Mouse (Mus musculus): ENCODE data around the gene Olfr412. TPM values are rescaled to one million over a fixed set of nuclear protein-coding genes. Genes with fewer than 3 reads are reported as not detected.

Olfr412 gene
- polyA plus RNA-seq (2014; fragmentation: Nextera tagmentation; extraction: Ambion mirVana) = not detected in 2 replicates

DNA sequence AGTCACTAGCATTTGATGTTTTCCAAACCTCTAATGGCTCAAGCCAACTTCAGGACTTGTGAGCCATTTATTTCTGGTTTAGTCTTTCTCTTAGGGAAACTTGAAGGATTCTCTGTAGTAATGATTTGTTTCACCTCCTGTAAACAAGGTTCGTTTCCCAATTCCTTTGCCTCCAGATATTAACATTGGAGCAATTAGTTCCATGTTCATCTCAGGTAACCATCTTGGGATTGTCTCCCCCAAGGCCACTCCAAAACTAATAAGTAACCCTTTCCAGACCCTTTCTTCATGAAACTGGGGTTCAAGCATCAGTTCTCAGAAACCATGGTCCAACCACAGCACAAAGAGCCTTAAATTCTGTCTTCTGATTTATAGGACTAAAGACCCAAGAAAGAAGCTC is at the start of gene Olfr412:
Gene Olfr412, plus strand, starts transcription at position 301 of the 400 bp plus-strand sequence.
- peaks cover 5% of the 10 kb centered on the region; the same call in 1 of the 2 replicates for H3K9me3 ChIP-seq (ENCODE audit: control insufficient read depth, low read length)
- DNase-seq (ENCODE audit: low spot score) = no peak
- no peak within 1 kb of the TSS for H3K9ac ChIP-seq
- no peaks in the 10 kb centered on the region for H3K4me1 ChIP-seq (replicated peaks; ENCODE audit: control insufficient read depth, insufficient read depth, low read length)
- no peak within 1 kb of the TSS for H3K27ac ChIP-seq
- H3K4me3 ChIP-seq (replicated peaks; ENCODE audit: low read length) = no peak within 1 kb of the TSS
- no peaks in the 10 kb centered on the region for H3K36me3 ChIP-seq (replicated peaks; ENCODE audit: control insufficient read depth, insufficient read depth)
- 72% methylated on average over 1 of the region's 1 CpGs for WGBS
- no peaks in the 10 kb centered on the region for H3K27me3 ChIP-seq (ENCODE audit: control insufficient read depth, insufficient read depth, low read length)
- no peak within 1 kb of the TSS for H3K4me2 ChIP-seq (replicated peaks)
- no peak for ATAC-seq (ENCODE audit: low FRiP score)

DNA sequence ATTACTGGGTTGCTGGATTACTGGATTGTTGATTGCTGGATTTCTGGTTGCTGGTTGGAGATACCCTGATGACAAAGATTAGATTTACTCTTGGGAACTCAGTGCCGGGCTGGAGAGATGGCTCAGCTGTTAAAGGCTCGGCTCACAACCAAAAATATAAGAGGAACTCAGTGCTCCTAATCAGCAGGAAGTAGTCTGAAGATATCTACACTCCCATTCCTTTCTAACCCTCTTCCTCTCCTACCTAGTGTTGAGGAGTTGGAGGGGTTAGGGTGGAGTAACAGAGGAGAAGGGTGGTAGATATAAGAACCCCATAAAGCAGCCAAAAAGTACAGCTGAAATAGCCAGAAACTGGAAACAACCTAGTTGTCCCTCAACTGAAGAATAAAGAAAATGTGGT is 35.8 kb upstream of the Olfr412 start:
- 83% methylated on average over 2 of the region's 2 CpGs for WGBS
- Histone ChIP-seq H3K4me2 (replicated peaks) (no peak overlapping the region), H3K9ac (no peak overlapping the region), H3K27ac (no peak overlapping the region), H3K4me3 (replicated peaks; ENCODE audit: low read length) (no peak overlapping the region), H3K4me1 (replicated peaks; ENCODE audit: control insufficient read depth, insufficient read depth, low read length) (no peaks in the 10 kb centered on the region), H3K27me3 (ENCODE audit: control insufficient read depth, insufficient read depth, low read length) (no peaks in the 10 kb centered on the region), H3K9me3 (ENCODE audit: control insufficient read depth, low read length) (no peaks in the 10 kb centered on the region), H3K36me3 (replicated peaks; ENCODE audit: control insufficient read depth, insufficient read depth) (no peaks in the 10 kb centered on the region)
- ATAC-seq (ENCODE audit: low FRiP score) (no peak), DNase-seq (ENCODE audit: low spot score) (no peak)

DNA sequence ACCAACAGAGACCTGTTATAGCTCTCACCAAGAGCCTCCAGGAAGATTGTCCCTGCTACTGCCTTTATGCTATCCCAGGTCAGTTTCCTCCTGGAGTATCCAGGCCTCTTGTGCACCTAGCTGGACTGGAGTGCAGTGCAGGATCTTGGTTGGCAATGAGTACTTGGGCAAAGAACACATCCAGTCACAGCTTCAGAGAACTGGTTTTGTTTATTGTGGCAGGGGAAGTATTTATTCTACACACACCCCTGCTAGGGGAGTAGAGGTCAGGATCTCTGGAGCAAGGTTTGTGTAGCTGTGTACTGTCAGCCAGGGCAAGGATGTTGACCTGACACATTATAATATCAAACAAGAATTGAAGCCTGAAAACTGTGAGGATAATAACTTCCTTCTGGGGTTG is 33.1 kb upstream of the Olfr412 start:
- Histone ChIP-seq H3K27ac (no peak overlapping the region), H3K4me2 (replicated peaks) (no peak overlapping the region), H3K9me3 (ENCODE audit: control insufficient read depth, low read length) (no peaks in the 10 kb centered on the region), H3K4me3 (replicated peaks; ENCODE audit: low read length) (no peak overlapping the region), H3K27me3 (ENCODE audit: control insufficient read depth, insufficient read depth, low read length) (no peaks in the 10 kb centered on the region), H3K36me3 (replicated peaks; ENCODE audit: control insufficient read depth, insufficient read depth) (no peaks in the 10 kb centered on the region), H3K9ac (no peak overlapping the region), H3K4me1 (replicated peaks; ENCODE audit: control insufficient read depth, insufficient read depth, low read length) (no peaks in the 10 kb centered on the region)
- no peak for ATAC-seq (ENCODE audit: low FRiP score)
- DNase-seq (ENCODE audit: low spot score) = no peak

- no peaks in the 10 kb centered on the region for H3K27me3 ChIP-seq (ENCODE audit: control insufficient read depth, insufficient read depth, low read length)
- H3K4me3 ChIP-seq (replicated peaks; ENCODE audit: low read length) = no peak within 1 kb of the TSS
- H3K4me1 ChIP-seq (replicated peaks; ENCODE audit: control insufficient read depth, insufficient read depth, low read length) = no peaks in the 10 kb centered on the region
- no peak within 1 kb of the TSS for H3K4me2 ChIP-seq (replicated peaks)
- WGBS = 87% methylated on average over 6 of the region's 6 CpGs
- ATAC-seq (ENCODE audit: low FRiP score) (no peak), DNase-seq (ENCODE audit: low spot score) (no peak)
- H3K36me3 ChIP-seq (replicated peaks; ENCODE audit: control insufficient read depth, insufficient read depth) = no peaks in the 10 kb centered on the region
- no peak within 1 kb of the TSS for H3K9ac ChIP-seq
- H3K27ac ChIP-seq = no peak within 1 kb of the TSS
- H3K9me3 ChIP-seq (ENCODE audit: control insufficient read depth, low read length) = no peaks in the 10 kb centered on the region
These were observed 23.9 kb upstream of the Olfr412 start, which contains the start of gene Olfr410 for GRCm38 (mm10) chr11:74337931-74338330. Gene Olfr410 (minus strand): TSS chr11:74338031.

- no peak within 1 kb of the TSS for H3K27ac ChIP-seq
These were observed 9.3 kb upstream of the Olfr412 start, which contains the start of gene Olfr411 for GRCm38 (mm10) chr11:74352550-74352949. Gene Olfr411 (minus strand): TSS chr11:74352650.

DNA sequence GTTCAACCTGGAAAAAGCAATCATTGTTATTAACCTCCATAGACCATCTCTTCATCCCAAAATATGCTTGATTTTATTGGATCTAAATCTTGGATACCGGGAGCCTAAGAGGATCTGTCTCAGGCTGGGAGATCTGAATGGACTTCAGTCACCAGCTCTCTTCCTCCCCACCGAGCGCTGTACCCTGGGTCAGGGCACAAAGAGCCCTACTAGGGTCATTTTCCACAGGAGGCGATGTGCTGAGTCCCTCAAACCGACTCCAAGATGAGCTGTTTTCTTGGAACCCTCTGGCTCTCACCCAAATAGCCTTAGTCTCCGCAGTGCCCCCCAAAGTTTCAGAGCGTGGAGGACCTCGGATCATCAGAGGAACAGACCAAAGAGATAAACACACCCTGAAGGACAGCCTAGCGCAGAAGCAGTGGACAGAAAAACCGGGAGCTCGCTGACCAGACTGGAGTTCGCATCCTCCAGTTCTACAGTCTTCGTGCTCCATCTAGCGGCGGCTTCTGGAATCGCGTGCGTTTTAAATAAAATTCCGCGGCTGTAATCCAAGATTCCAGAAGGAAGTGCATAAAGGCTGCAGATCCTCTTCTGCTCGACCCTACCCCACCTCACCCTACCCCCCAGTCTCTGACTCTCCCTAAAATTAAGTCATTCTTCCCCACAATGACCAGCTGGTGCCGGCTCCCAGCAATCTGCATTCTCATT is 9.7 kb downstream of the Olfr412 start:
- Histone ChIP-seq H3K36me3 (replicated peaks; ENCODE audit: control insufficient read depth, insufficient read depth) (no peaks in the 10 kb centered on the region), H3K27ac (no peak overlapping the region), H3K4me3 (replicated peaks; ENCODE audit: low read length) (no peak overlapping the region), H3K9ac (no peak overlapping the region), H3K4me1 (replicated peaks; ENCODE audit: control insufficient read depth, insufficient read depth, low read length) (no peaks in the 10 kb centered on the region), H3K4me2 (replicated peaks) (no peak overlapping the region; the same call in 1 of the 2 replicates), H3K27me3 (ENCODE audit: control insufficient read depth, insufficient read depth, low read length) (peaks cover 6% of the 10 kb centered on the region), H3K9me3 (ENCODE audit: control insufficient read depth, low read length) (no peaks in the 10 kb centered on the region)
- ATAC-seq (ENCODE audit: low FRiP score) (peak; percentile 64; the same call in 1 of the 2 replicates), DNase-seq (ENCODE audit: low spot score) (peak; percentile 96)
- WGBS = 10% methylated on average over 22 of the region's 22 CpGs

More at GRCm38 (mm10) chr11:74352550-74352949, 9.3 kb upstream of the Olfr412 start, which contains the start of gene Olfr411:
- ATAC-seq (ENCODE audit: low FRiP score) (no peak), DNase-seq (ENCODE audit: low spot score) (no peak)
- Histone ChIP-seq H3K27me3 (ENCODE audit: control insufficient read depth, insufficient read depth, low read length) (no peaks in the 10 kb centered on the region), H3K4me3 (replicated peaks; ENCODE audit: low read length) (no peak within 1 kb of the TSS), H3K4me1 (replicated peaks; ENCODE audit: control insufficient read depth, insufficient read depth, low read length) (no peaks in the 10 kb centered on the region), H3K36me3 (replicated peaks; ENCODE audit: control insufficient read depth, insufficient read depth) (no peaks in the 10 kb centered on the region), H3K4me2 (replicated peaks) (no peak within 1 kb of the TSS), H3K9ac (no peak within 1 kb of the TSS), H3K9me3 (ENCODE audit: control insufficient read depth, low read length) (peaks cover 6% of the 10 kb centered on the region; the same call in 1 of the 2 replicates)
- WGBS = 93% methylated on average over 3 of the region's 3 CpGs

GRCm38 (mm10) chr11:74376847-74377246 is 15.0 kb downstream of the Olfr412 start:
- no peaks in the 10 kb centered on the region; the same call in 1 of the 2 replicates for H3K27me3 ChIP-seq (ENCODE audit: control insufficient read depth, insufficient read depth, low read length)
- peak; percentile 86 for ATAC-seq (ENCODE audit: low FRiP score)
- peak; percentile 78 for DNase-seq (ENCODE audit: low spot score)
- no peak overlapping the region for H3K4me3 ChIP-seq (replicated peaks; ENCODE audit: low read length)
- no peak overlapping the region for H3K9ac ChIP-seq
- no peak overlapping the region for H3K27ac ChIP-seq
- H3K36me3 ChIP-seq (replicated peaks; ENCODE audit: control insufficient read depth, insufficient read depth) = no peaks in the 10 kb centered on the region
- no peaks in the 10 kb centered on the region for H3K9me3 ChIP-seq (ENCODE audit: control insufficient read depth, low read length)
- 67% methylated on average over 3 of the region's 3 CpGs for WGBS
- no peak overlapping the region for H3K4me2 ChIP-seq (replicated peaks)
- H3K4me1 ChIP-seq (replicated peaks; ENCODE audit: control insufficient read depth, insufficient read depth, low read length) = no peaks in the 10 kb centered on the region

- Histone ChIP-seq H3K27ac (no peak overlapping the region), H3K4me3 (replicated peaks; ENCODE audit: low read length) (no peak overlapping the region), H3K27me3 (ENCODE audit: control insufficient read depth, insufficient read depth, low read length) (no peaks in the 10 kb centered on the region), H3K36me3 (replicated peaks; ENCODE audit: control insufficient read depth, insufficient read depth) (no peaks in the 10 kb centered on the region), H3K4me1 (replicated peaks; ENCODE audit: control insufficient read depth, insufficient read depth, low read length) (no peaks in the 10 kb centered on the region), H3K9me3 (ENCODE audit: control insufficient read depth, low read length) (no peaks in the 10 kb centered on the region), H3K9ac (no peak overlapping the region), H3K4me2 (replicated peaks) (no peak overlapping the region)
- DNase-seq (ENCODE audit: low spot score) (no peak), ATAC-seq (ENCODE audit: low FRiP score) (no peak)
- WGBS = 72% methylated on average over 4 of the region's 4 CpGs
These were observed 17.5 kb downstream of the Olfr412 start for GRCm38 (mm10) chr11:74379166-74379873.

DNA sequence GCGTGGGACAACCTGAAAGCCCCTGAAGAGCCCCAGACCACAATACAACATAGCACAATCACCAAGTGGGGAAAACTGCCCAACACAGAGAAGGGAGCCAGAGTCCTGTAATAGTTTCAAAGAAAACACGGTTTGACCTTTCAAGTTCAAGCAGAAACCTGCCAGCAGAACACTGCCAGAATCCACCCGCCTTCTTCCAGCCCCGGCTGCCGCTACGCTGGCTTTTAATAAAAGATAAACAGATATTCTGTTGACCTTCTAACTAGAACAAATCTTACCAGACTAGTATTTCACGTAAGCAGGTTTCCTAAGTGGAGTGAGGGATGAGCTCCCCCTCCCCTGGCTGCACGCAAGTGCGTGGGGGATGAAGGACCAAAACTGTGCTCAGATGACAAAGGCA is 23.8 kb downstream of the Olfr412 start:
- WGBS = 85% methylated on average over 9 of the region's 9 CpGs
- H3K27me3 ChIP-seq (ENCODE audit: control insufficient read depth, insufficient read depth, low read length) = no peaks in the 10 kb centered on the region

More for the DNA sequence above, 23.8 kb downstream of the Olfr412 start:
- DNase-seq (ENCODE audit: low spot score) (no peak), ATAC-seq (ENCODE audit: low FRiP score) (no peak)
- no peak overlapping the region for H3K9ac ChIP-seq
- no peak overlapping the region for H3K4me2 ChIP-seq (replicated peaks)
- H3K4me3 ChIP-seq (replicated peaks; ENCODE audit: low read length) = no peak overlapping the region
- H3K4me1 ChIP-seq (replicated peaks; ENCODE audit: control insufficient read depth, insufficient read depth, low read length) = no peaks in the 10 kb centered on the region
- no peaks in the 10 kb centered on the region for H3K9me3 ChIP-seq (ENCODE audit: control insufficient read depth, low read length)
- peaks cover 25% of the 10 kb centered on the region; the same call in 1 of the 2 replicates for H3K36me3 ChIP-seq (replicated peaks; ENCODE audit: control insufficient read depth, insufficient read depth)
- no peak overlapping the region for H3K27ac ChIP-seq

Data from hindbrain, embryonic 14.5 days (tissue).